Mouse (Mus musculus) heart, postnatal 0 days (tissue): ENCODE data around the gene Txk.

ENCODE experiments used
- CTCF ChIP-seq: IDR thresholded peaks from 2 replicates; pipeline ENCODE4 v1.5.1; 2016; ENCODE audit warnings: antibody characterized with exemption, control low read depth, low read depth
- EP300 ChIP-seq: IDR thresholded peaks from 2 replicates; pipeline ENCODE4 v1.6.1; 2016; ENCODE audit warnings: antibody characterized with exemption, low read depth

- TF ChIP-seq CTCF (no peak), EP300 (no peak)
Measured at GRCm38 (mm10) chr5:72668351-72668750, 84.2 kb downstream of the Txk start.
